Mouse (Mus musculus) lung, postnatal 0 days (tissue): ENCODE data around the gene Scel.

Experiments
- CTCF ChIP-seq: IDR thresholded peaks from 2 replicates; pipeline ENCODE4 v1.5.1; 2016; ENCODE audit warnings: antibody characterized with exemption, mild to moderate bottlenecking
- EP300 ChIP-seq: IDR thresholded peaks from 2 replicates; pipeline ENCODE4 v1.6.1; 2016; ENCODE audit warnings: antibody characterized with exemption, mild to moderate bottlenecking, control low read depth

DNA sequence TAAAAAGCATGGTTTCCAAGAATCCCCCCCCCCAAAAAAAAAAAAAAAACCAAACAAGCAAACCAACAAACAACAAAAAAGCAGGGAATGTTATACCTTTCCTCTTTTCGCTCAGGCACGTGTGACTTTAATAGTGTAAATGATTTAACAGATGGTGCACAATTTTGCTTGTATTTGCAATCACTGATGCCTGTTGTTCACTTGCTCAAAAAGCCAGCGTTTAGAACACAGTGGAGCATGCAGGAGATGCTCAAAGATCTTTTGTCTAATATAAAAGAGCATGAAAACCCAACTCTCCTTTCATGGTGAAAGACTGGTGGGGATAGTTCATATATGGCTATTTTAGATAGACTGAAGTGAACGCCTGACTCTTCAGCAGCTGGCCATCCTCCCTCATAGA, 136.2 kb downstream of the Scel start:
- TF ChIP-seq EP300 (no peak), CTCF (no peak)
